Mouse (Mus musculus) mouse trophoblast stem cell (cell line): ENCODE results near the gene Zzef1.
"Not testable (repeated sequence)": the region's sequence is repeated elsewhere in the genome, so short reads cannot be mapped to it uniquely, and the experiment has no call there.

Source experiments
- in situ Hi-C, 2 experiments: fragments of 300-500 bp; cut with MseI, MboI; formaldehyde crosslinking; loops; 2 replicates in 1 of 2; 3 replicates in 1 of 2; pipeline ENCODE4 v1.15.1; 2025

Zzef1 gene

DNA sequence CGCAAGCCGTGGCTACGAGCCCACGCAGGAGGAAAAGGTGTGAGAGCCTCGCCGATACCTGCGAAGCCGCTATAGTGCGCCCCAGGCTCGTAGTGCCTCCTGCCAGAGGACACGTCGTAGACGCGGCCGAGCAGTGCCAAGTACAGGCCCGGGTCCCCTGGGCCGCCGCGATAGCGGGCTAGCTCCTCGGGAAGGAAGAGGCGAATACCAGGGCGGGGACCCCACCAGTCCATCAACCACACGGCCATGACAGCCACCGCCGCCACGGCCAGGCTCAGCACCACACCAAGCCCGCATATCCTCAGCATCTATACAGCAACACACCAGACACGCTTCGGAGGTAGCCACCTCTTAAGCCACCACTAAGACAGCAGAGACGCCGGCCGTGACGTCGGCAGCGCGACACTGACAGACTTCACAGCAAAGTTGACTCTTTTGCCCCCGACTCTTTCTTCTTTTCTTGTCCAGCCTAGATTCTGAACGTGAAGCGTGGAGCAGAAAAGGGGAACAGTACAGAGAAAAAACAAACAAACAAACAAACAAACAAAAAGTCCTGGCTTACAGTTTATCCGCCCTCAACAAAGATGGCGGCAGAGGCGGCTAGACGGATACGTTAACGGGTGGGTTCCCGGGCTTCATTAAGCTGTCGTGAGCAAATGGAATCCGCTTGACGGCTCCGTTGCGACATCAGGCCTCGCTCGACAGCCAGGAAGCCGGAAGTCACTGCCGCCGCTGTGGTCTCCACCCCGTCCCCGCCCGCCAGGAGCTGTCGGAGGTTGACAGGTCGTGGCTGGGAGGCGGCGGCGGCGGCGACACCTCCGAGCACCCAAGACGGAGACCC lies at the start of gene Zzef1, which contains the start of gene Cyb5d2:
TSS of gene Zzef1 (plus strand) at position 772 of the 841 bp plus-strand sequence.
TSS of gene Cyb5d2 (minus strand) at position 688 of the 841 bp plus-strand sequence.
- in situ Hi-C loops: no loop called here

DNA sequence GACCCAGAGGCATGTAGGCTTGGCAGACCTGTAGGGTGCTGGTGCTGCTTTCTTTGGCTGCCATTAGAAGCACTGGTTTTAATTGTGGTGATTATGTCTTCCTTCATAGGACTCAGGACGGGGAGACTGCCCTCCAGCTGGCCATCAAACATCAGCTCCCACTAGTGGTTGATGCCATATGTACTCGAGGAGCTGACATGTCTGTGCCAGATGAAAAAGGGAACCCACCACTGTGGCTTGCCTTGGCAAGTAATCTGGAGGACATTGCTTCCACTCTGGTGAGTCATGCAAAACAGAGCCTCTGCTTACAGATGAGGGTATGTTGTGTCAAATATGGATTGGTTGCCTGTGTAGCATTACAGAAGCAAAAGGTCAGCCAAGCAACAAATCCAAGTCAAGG lies 44.1 kb upstream of the Zzef1 start:
- in situ Hi-C loops: no loop called here

GRCm38 (mm10) chr11:72758316-72758715 lies 37.7 kb upstream of the Zzef1 start:
- in situ Hi-C loops: no loop called here

DNA sequence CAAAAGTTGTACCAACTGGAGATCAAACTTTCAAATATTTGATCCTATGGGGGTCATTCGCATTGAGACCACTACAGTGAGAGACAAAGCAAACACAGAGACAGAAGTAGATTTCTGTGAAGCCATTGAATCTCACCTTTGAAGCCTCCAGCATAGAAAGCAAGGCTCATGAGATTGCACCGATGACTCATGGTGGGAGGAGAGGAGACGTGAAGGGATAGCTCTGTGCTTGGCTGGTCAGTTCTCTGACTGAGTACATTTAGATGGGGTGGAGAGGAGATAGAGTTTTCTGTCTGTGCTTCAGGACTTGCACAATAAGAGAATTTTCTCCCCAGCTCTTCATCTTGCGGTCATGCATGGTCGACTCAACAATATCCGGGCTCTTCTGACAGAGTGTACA lies 36.4 kb upstream of the Zzef1 start:
- in situ Hi-C loops: no loop called here

- in situ Hi-C loops: no loop called here
These were observed 35.2 kb upstream of the Zzef1 start for GRCm38 (mm10) chr11:72760781-72761180.

DNA sequence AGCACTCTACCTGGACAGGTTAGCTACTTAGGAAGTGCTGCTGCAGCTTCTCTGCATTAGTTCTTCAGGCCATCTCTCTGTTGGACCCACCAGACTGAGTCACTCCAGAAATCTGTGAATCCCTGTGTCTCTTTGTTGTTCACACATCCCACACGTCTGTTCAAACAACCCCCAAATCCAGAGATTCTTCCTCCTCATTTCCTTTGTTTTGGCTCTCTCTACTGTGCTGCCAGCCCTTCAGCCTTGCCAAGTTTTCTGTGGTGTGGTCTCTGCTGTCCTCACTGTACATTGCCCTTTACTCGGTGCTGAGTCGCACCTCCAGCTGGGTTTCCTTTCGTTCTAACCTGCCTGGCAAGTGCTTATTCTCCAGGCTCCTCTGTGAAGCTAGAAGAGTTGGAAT lies 31.8 kb upstream of the Zzef1 start:
- in situ Hi-C loops: no loop called here

DNA sequence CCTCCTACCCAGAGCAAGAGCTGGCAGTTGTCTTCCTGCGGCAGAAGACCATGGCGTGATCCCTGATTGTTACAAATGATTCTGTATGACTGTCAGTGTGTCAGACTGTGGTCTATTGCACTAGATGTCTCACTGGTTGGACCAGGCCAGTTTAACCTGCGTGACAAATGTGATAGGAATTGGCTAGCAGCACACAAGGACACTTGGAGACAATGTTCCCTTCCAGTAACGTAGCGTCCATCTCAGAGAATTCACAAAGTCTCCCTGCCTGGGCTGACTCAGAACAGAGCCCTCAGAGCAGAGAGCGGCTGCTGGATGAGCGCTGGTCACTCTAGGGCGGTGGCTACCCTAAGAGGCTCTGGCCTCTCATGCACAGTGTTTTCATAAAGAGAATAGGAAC lies 28.3 kb upstream of the Zzef1 start:
- in situ Hi-C loops: no loop called here

DNA sequence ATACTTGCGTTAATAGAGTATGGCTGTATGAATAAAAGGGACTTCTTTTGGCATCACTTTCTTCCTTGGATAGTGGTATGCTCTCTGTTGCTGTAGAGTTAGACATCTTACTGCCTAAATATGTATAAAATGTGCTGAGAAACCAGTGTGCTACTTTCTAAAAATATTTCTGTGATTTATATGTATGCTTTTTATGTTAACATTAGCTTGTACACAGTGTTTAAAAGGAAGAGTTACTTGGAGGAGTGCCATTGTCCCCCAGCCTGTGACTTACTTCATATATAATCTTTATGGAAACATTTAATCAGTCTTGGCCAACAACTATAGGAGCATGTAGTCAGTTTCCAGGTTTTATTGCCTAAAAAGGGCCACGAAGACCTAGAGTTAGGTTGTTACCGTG lies 27.0 kb upstream of the Zzef1 start:
- in situ Hi-C loops: no loop called here

DNA sequence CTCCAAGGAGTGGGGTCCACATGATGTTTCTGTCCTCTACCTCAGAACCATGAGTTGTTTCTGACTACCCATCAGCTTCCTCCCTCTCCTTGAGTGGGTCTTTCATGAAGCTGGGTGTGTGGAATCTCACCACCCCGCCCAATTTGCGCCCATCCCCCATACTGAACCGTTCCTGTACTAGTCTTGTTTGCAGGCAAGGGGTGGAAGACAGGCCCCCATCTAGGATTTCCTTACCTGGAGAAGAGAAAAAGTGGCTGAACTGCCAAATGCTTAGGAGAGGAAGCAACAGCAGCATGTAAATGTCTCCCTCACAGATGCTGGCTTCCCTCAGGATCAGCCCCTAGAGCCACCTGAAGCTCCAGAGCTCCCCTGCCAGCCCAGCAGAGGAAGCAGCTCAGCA lies 25.7 kb upstream of the Zzef1 start:
- in situ Hi-C loops: no loop called here

- in situ Hi-C loops: no loop called here
These were observed 25.2 kb upstream of the Zzef1 start for GRCm38 (mm10) chr11:72770816-72771215.

- in situ Hi-C loops: no loop called here
These were observed 24.6 kb upstream of the Zzef1 start for GRCm38 (mm10) chr11:72771461-72771860.

DNA sequence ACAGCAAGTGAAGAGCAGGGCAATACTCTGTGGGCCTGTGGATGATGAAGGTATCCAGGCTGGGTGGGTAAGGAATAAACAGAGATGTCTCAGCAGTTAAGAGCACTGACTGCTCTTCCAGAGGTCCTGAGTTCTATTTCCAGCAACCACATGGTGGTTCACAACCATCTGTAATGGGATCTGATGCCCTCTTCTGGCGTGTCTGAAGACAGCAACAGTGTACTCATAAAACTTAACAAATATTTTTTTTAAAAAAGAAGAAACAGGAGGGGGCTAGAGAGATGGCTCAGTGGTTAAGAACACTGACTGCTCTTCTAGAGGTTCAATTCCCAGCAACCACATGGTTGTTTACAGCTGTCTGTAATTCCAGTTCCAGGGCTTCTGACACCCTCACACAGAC lies 23.4 kb upstream of the Zzef1 start:
- in situ Hi-C loops: not testable (repeated sequence)

GRCm38 (mm10) chr11:72778957-72779356 lies 17.1 kb upstream of the Zzef1 start:
- in situ Hi-C loops: no loop called here

GRCm38 (mm10) chr11:72782103-72782502 lies 13.9 kb upstream of the Zzef1 start:
- in situ Hi-C loops: no loop called here

DNA sequence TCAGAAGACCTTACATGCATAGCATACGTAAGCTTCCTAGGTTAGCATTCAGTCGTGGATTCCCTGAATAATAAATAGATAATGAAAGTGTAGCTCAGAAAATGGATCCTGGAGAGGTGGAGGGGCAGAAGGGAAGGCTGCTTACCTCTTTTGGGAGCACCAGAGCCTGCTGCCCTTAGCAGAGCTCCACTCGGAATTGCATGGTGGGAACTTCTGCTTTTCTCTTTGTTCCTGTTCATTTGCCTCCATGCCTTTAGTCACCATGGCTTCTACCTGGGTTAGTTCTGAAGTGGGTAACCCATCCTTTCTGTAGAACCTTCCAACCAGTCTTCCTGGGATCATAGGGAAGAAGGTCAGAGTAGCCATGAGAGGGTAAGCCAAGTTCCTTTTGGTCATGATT lies 13.5 kb upstream of the Zzef1 start:
- in situ Hi-C loops: no loop called here

GRCm38 (mm10) chr11:72792033-72792432 lies 4.0 kb upstream of the Zzef1 start:
- in situ Hi-C loops: no loop called here

- in situ Hi-C loops: no loop called here
These were observed 924 bp upstream of the Zzef1 start for GRCm38 (mm10) chr11:72795149-72795454.

GRCm38 (mm10) chr11:72796296-72796687 lies 266 bp downstream of the Zzef1 start:
- in situ Hi-C loops: no loop called here

- in situ Hi-C loops: no loop called here
These were observed 830 bp downstream of the Zzef1 start for GRCm38 (mm10) chr11:72796773-72797338.

GRCm38 (mm10) chr11:72798112-72798511 lies 2.1 kb downstream of the Zzef1 start:
- in situ Hi-C loops: no loop called here

- in situ Hi-C loops: no loop called here
These were observed 5.2 kb downstream of the Zzef1 start for GRCm38 (mm10) chr11:72801182-72801581.

GRCm38 (mm10) chr11:72803038-72803437 lies 7.0 kb downstream of the Zzef1 start:
- in situ Hi-C loops: no loop called here

- in situ Hi-C loops: no loop called here
These were observed 8.6 kb downstream of the Zzef1 start for GRCm38 (mm10) chr11:72804586-72804985.

- in situ Hi-C loops: no loop called here
These were observed 9.2 kb downstream of the Zzef1 start for GRCm38 (mm10) chr11:72805232-72805631.
